9 mouse cellular contexts compared by ENCODE assay signal in genomic region chr5:108714149-108714548, GRCm38 (mm10). TPM values are rescaled to one million over a fixed set of nuclear protein-coding genes. Genes with fewer than 3 reads are reported as not detected.
A peak's percentile ranks its signal among the peaks of the same experiment; 100 is the strongest.
DNase-seq lines count a peak whose midpoint lies in the region.
"Had no signal": no experiment of that assay in that cellular context is flagged by ENCODE, and none has a peak within 500 bp of the region (broad histone marks: within the 10 kb centered on the region; RNA-seq: fewer than 3 reads in every experiment).

No protein-coding gene starts in this region.

- peak; percentile 15 to 23 for DNase-seq in left cerebral cortex, adult 18-20 months (ENCODE audit: low spot score in 2 of 2)
- DNase-seq in left cerebral cortex, adult 11 months (ENCODE audit: low spot score): no peak
- peak; percentile 24 to 25 for DNase-seq in cerebellum, adult 18-20 months
- DNase-seq in forelimb bud, embryonic 11.5 days (ENCODE audit: low read depth, low spot score): peak; percentile 28
- peak; percentile 50 to 62 for DNase-seq in left cerebral cortex, postnatal 10 days (ENCODE audit: extremely low spot score in 1 of 2, low spot score in 2 of 2)
- no peak for DNase-seq in testis, postnatal 10 days (ENCODE audit: low spot score)
- DNase-seq in urinary bladder, adult 18-20 months (ENCODE audit: low spot score in 2 of 2): no peak
- DNase-seq in retina, postnatal 1 day: no peak

- intact Hi-C loops in left cerebral cortex, postnatal 10 days (cut with DNase I): no loop called here

RNA-seq across cellular contexts. Expression of gene Fgfrl1, which starts 22.0 kb away (rescaled TPM):
- 10 to 100 TPM; 16.9 to 28.0 TPM for total RNA-seq in left cerebral cortex, adult 18-20 months (2021)
- 10 to 100 TPM; 12.5 to 16.2 TPM for total RNA-seq in left cerebral cortex, postnatal 10 days (2021)

RNA-seq across cellular contexts. Expression of gene Slc26a1, which starts 38.8 kb away (rescaled TPM):
- total RNA-seq in left cerebral cortex, adult 18-20 months (2021): under 1 TPM; 0.68 to 1.00 TPM
- total RNA-seq in left cerebral cortex, postnatal 10 days (2021): 1 to 10 TPM; 2.6 to 2.8 TPM
- total RNA-seq: heart, postnatal 36 days had no signal

RNA-seq across cellular contexts. Expression of gene Dgkq, which starts 44.7 kb away (rescaled TPM):
- total RNA-seq in left cerebral cortex, adult 18-20 months (2021): 10 to 100 TPM; 45.7 to 60.3 TPM
- 10 to 100 TPM; 52.6 to 54.6 TPM for total RNA-seq in left cerebral cortex, postnatal 10 days (2021)

RNA-seq across cellular contexts. Expression of gene Idua, which starts 54.0 kb away (rescaled TPM):
- 10 to 100 TPM; 17.5 to 18.1 TPM for total RNA-seq in left cerebral cortex, adult 18-20 months (2021)
- total RNA-seq in left cerebral cortex, postnatal 10 days (2021): 1 to 10 TPM; 6.7 to 8.2 TPM

Comparison
In these comparisons a context has a peak if more than half of its experiments do, and no peak if none do; other contexts are left out.
1. DNase-seq: peak in left cerebral cortex, adult 18-20 months (2 of 2), cerebellum, adult 18-20 months (2 of 2), forelimb bud, embryonic 11.5 days (single experiment) and left cerebral cortex, postnatal 10 days (2 of 2); none in left cerebral cortex, adult 11 months (single experiment), testis, postnatal 10 days (single experiment), urinary bladder, adult 18-20 months (0 of 2) and retina, postnatal 1 day (single experiment).